Mouse (Mus musculus): ENCODE measurements around the gene Mettl17. TPM values are rescaled to one million over a fixed set of nuclear protein-coding genes. Genes with fewer than 3 reads are reported as not detected.

Mettl17 gene
- total RNA-seq, 2 experiments from 2014 or later = 11.5 to 12.9 TPM

GRCm38 (mm10) chr14:51883527-51884030 is 1.1 kb upstream of the Mettl17 start:
- DNase-seq = peak; percentile 73
- peak; percentile 73 for TF ChIP-seq CTCF (IDR thresholded peaks at IDR 0.05)
- intact Hi-C loops (cut with DNase I) = loop anchor here (1.0 to 10.0 kb wide), 3 partner anchors 139 to 396 kb away; partner anchors contain the start of genes Hnrnpc, Rab2b, Tox4 and Zfp219
- Histone ChIP-seq H3K27ac (peak overlapping the region; percentile 84), H3K4me3 (peak overlapping the region; percentile 78)

- intact Hi-C loops (cut with DNase I) = loop anchor here (1.0 to 10.0 kb wide), 3 partner anchors 138 to 395 kb away; partner anchors contain the start of genes Hnrnpc, Rab2b, Tox4 and Zfp219
- DNase-seq = no peak
- no peak for TF ChIP-seq CTCF (IDR thresholded peaks at IDR 0.05)
- Histone ChIP-seq H3K27ac (peak overlapping the region; percentile 84), H3K4me3 (peak overlapping the region; percentile 78)
These were observed 554 bp upstream of the Mettl17 start for GRCm38 (mm10) chr14:51884031-51884544.

- TF ChIP-seq CTCF (IDR thresholded peaks at IDR 0.05) = no peak
- no peak for DNase-seq
- peak overlapping the region; percentile 78 for H3K4me3 ChIP-seq
- intact Hi-C loops (cut with DNase I) = loop anchor here (5.0 to 10.0 kb wide), 3 partner anchors 121 to 416 kb away; partner anchors contain the start of gene Hnrnpc
- H3K27ac ChIP-seq = no peak overlapping the region
These were observed 1.4 kb downstream of the Mettl17 start for GRCm38 (mm10) chr14:51886051-51886450.

GRCm38 (mm10) chr14:51889833-51890232 is 5.2 kb downstream of the Mettl17 start:
- DNase-seq = no peak
- intact Hi-C loops (cut with DNase I) = loop anchor here (5.0 to 10.0 kb wide), 3 partner anchors 117 to 412 kb away; partner anchors contain the start of gene Hnrnpc
- H3K27ac ChIP-seq = no peak overlapping the region
- no peak overlapping the region for H3K4me3 ChIP-seq
- TF ChIP-seq CTCF (IDR thresholded peaks at IDR 0.05) = no peak

GRCm38 (mm10) chr14:51892191-51892939 is 7.7 kb downstream of the Mettl17 start, which contains the start of gene Slc39a2:
TSS of gene Slc39a2 (plus strand) at chr14:51892889.
- no peak for TF ChIP-seq CTCF (IDR thresholded peaks at IDR 0.05)
- intact Hi-C loops (cut with DNase I) = no loop called here
- no peak within 1 kb of the TSS for H3K27ac ChIP-seq
- no peak within 1 kb of the TSS for H3K4me3 ChIP-seq
- no peak for DNase-seq

GRCm38 (mm10) chr14:51893094-51893794 is 8.6 kb downstream of the Mettl17 start:
- TF ChIP-seq CTCF (IDR thresholded peaks at IDR 0.05) = no peak
- intact Hi-C loops (cut with DNase I) = no loop called here
- no peak overlapping the region for H3K4me3 ChIP-seq
- no peak overlapping the region for H3K27ac ChIP-seq
- DNase-seq = no peak

GRCm38 (mm10) chr14:51893809-51894208 is 9.2 kb downstream of the Mettl17 start:
- no peak for TF ChIP-seq CTCF (IDR thresholded peaks at IDR 0.05)
- intact Hi-C loops (cut with DNase I) = no loop called here
- no peak overlapping the region for H3K4me3 ChIP-seq
- no peak for DNase-seq
- H3K27ac ChIP-seq = no peak overlapping the region

- intact Hi-C loops (cut with DNase I) = no loop called here
These were observed 10.4 kb downstream of the Mettl17 start for GRCm38 (mm10) chr14:51895071-51895470.

GRCm38 (mm10) chr14:51896019-51896418 is 11.4 kb downstream of the Mettl17 start:
- intact Hi-C loops (cut with DNase I) = no loop called here
- no peak for DNase-seq
- TF ChIP-seq CTCF (IDR thresholded peaks at IDR 0.05) = no peak
- H3K4me3 ChIP-seq = no peak overlapping the region
- H3K27ac ChIP-seq = no peak overlapping the region

More at GRCm38 (mm10) chr14:51895071-51895470, 10.4 kb downstream of the Mettl17 start:
- DNase-seq = no peak
- Histone ChIP-seq H3K27ac (no peak overlapping the region), H3K4me3 (no peak overlapping the region)
- TF ChIP-seq CTCF (IDR thresholded peaks at IDR 0.05) = no peak

GRCm38 (mm10) chr14:51896539-51897170 is 12.0 kb downstream of the Mettl17 start:
- no peak overlapping the region for H3K4me3 ChIP-seq
- no peak for DNase-seq
- intact Hi-C loops (cut with DNase I) = no loop called here
- H3K27ac ChIP-seq = no peak overlapping the region
- TF ChIP-seq CTCF (IDR thresholded peaks at IDR 0.05) = no peak

GRCm38 (mm10) chr14:51899351-51899750 is 14.7 kb downstream of the Mettl17 start:
- TF ChIP-seq CTCF (IDR thresholded peaks at IDR 0.05) = no peak
- intact Hi-C loops (cut with DNase I) = no loop called here
- Histone ChIP-seq H3K4me3 (no peak overlapping the region), H3K27ac (no peak overlapping the region)
- DNase-seq = no peak

Measured in gastrocnemius, adult 2 months (tissue).